Mouse (Mus musculus) CH12.LX (cell line): ENCODE results near the gene Enah. TPM values are rescaled to one million over a fixed set of nuclear protein-coding genes. Genes with fewer than 3 reads are reported as not detected.
A peak's percentile ranks its signal among the peaks of the same experiment; 100 is the strongest.

Source experiments
- DNase-seq: peaks from one replicate; pipeline ENCODE4 v3.0.0-alpha.2; 2013; ENCODE audit errors: extremely low read depth
- H3K27ac ChIP-seq: 2 replicates; pipeline ENCODE4 v1.5.1; 2012; ENCODE audit warnings: low read depth, mild to moderate bottlenecking, control low read depth, moderate library complexity; ENCODE audit not compliant: insufficient read depth
- H3K27me3 ChIP-seq: replicated peaks from 2 replicates; pipeline ENCODE3; 2012; ENCODE audit warnings: inconsistent platforms
- H3K36me3 ChIP-seq, 2 experiments: replicated peaks in 1 of 2; 2 replicates each; pipeline versions ENCODE3 to v1.6.1; 2012; ENCODE audit warnings: inconsistent platforms in 1 of 2, low read length in 1 of 2, mild to moderate bottlenecking in 1 of 2, mixed read lengths in 1 of 2, moderate library complexity in 1 of 2; ENCODE audit not compliant: control insufficient read depth in 1 of 2, insufficient read depth in 1 of 2
- H3K4me1 ChIP-seq, 2 experiments: 2 replicates each; pipeline ENCODE4 v1.6.1; 2012; ENCODE audit warnings: inconsistent platforms in 1 of 2, moderate library complexity in 1 of 2; ENCODE audit not compliant: insufficient read depth in 2 of 2, control insufficient read depth in 1 of 2
- H3K4me2 ChIP-seq: 2 replicates; pipeline ENCODE4 v1.6.1; 2012; ENCODE audit warnings: low read depth, mild to moderate bottlenecking, control low read depth; ENCODE audit not compliant: poor library complexity, insufficient read depth, severe bottlenecking
- H3K4me3 ChIP-seq, 3 experiments: fragments of 150-350 bp in 1 of 3; sonication (generic) in 1 of 3; replicated peaks in 1 of 3; 2 replicates each; pipeline versions ENCODE3 to v1.5.1; 2011 to 2012; ENCODE audit warnings: low read depth in 2 of 3, low read length in 2 of 3, mild to moderate bottlenecking in 2 of 3, moderate library complexity in 2 of 3, control low read depth in 1 of 3, improper control_type of control experiment in 1 of 3, inconsistent platforms in 1 of 3, mixed read lengths in 1 of 3; ENCODE audit not compliant: poor library complexity in 1 of 3
- H3K79me2 ChIP-seq: replicated peaks from 2 replicates; pipeline ENCODE4 v1.6.1; 2012; ENCODE audit warnings: mild to moderate bottlenecking, moderate library complexity; ENCODE audit not compliant: control insufficient read depth, poor library complexity, insufficient read depth, severe bottlenecking; ENCODE audit errors: extremely low read depth
- H3K9ac ChIP-seq: 2 replicates; pipeline ENCODE4 v1.6.1; 2012; ENCODE audit warnings: low read depth, mild to moderate bottlenecking, control low read depth, moderate library complexity; ENCODE audit not compliant: insufficient read depth
- H3K9me3 ChIP-seq: replicated peaks from 2 replicates; pipeline ENCODE3; 2012; ENCODE audit warnings: low read length, inconsistent platforms, mixed read lengths
- BHLHE40 ChIP-seq: IDR thresholded peaks from 2 replicates; pipeline ENCODE4 v1.6.1; 2011; ENCODE audit warnings: mild to moderate bottlenecking, low read depth, low read length, improper control_type of control experiment
- CHD1 ChIP-seq: IDR thresholded peaks from 2 replicates; pipeline ENCODE4 v1.6.1; 2012; ENCODE audit warnings: low read depth, low read length, improper control_type of control experiment, inconsistent platforms
- CTCF ChIP-seq, 2 experiments: IDR thresholded peaks in 1 of 2; conservative IDR thresholded peaks in 1 of 2; 2 replicates each; pipeline ENCODE4 v1.5.1; 2011 to 2012; ENCODE audit warnings: low read depth in 2 of 2, low read length in 2 of 2, improper control_type of control experiment in 1 of 2, inconsistent platforms in 1 of 2, mild to moderate bottlenecking in 1 of 2, moderate library complexity in 1 of 2
- E2F4 ChIP-seq: IDR thresholded peaks from 2 replicates; pipeline ENCODE4 v1.6.1; 2011; ENCODE audit warnings: low read depth, low read length, improper control_type of control experiment; ENCODE audit not compliant: insufficient replicate concordance
- ETS1 ChIP-seq: conservative IDR thresholded peaks from 2 replicates; pipeline ENCODE4 v1.6.1; 2012; ENCODE audit warnings: low read depth, mild to moderate bottlenecking, inconsistent platforms, low read length, improper control_type of control experiment, moderate library complexity
- GABPA ChIP-seq: IDR thresholded peaks from 2 replicates; pipeline ENCODE4 v1.6.1; 2012; ENCODE audit warnings: low read depth, low read length, improper control_type of control experiment, inconsistent platforms; ENCODE audit not compliant: insufficient replicate concordance
- HCFC1 ChIP-seq: IDR thresholded peaks from 2 replicates; pipeline ENCODE4 v1.6.1; 2012; ENCODE audit warnings: low read depth, mild to moderate bottlenecking, inconsistent platforms, low read length, improper control_type of control experiment
- JUN ChIP-seq: IDR thresholded peaks from 2 replicates; pipeline ENCODE4 v1.6.1; 2011; ENCODE audit warnings: low read depth, mild to moderate bottlenecking, low read length, improper control_type of control experiment, moderate library complexity; ENCODE audit not compliant: insufficient read depth
- NELFE ChIP-seq: IDR thresholded peaks from 2 replicates; pipeline ENCODE4 v1.6.1; 2011; ENCODE audit warnings: low read depth, low read length, improper control_type of control experiment
- PAX5 ChIP-seq: IDR thresholded peaks from 2 replicates; pipeline ENCODE4 v1.6.1; 2012; ENCODE audit warnings: low read length, inconsistent platforms, mixed read lengths
- POLR2A ChIP-seq: IDR thresholded peaks from 2 replicates; pipeline ENCODE4 v1.6.1; 2011; ENCODE audit warnings: low read depth, mild to moderate bottlenecking, improper control_type of control experiment, low read length
- RAD21 ChIP-seq: IDR thresholded peaks from 2 replicates; pipeline ENCODE4 v1.6.1; 2011; ENCODE audit warnings: low read depth, mild to moderate bottlenecking, low read length, improper control_type of control experiment, moderate library complexity
- RCOR1 ChIP-seq: conservative IDR thresholded peaks from 2 replicates; pipeline ENCODE4 v1.6.1; 2012; ENCODE audit warnings: low read depth, mild to moderate bottlenecking, inconsistent platforms, low read length, improper control_type of control experiment
- SIN3A ChIP-seq: IDR thresholded peaks from 2 replicates; pipeline ENCODE4 v1.6.1; 2012; ENCODE audit warnings: low read length, improper control_type of control experiment, inconsistent platforms
- SMC3 ChIP-seq: IDR thresholded peaks from 2 replicates; pipeline ENCODE4 v1.6.1; 2011; ENCODE audit warnings: low read depth, low read length, improper control_type of control experiment
- UBTF ChIP-seq: IDR thresholded peaks from 2 replicates; pipeline ENCODE4 v1.6.1; 2012; ENCODE audit warnings: low read depth, mild to moderate bottlenecking, inconsistent platforms, low read length, improper control_type of control experiment, moderate library complexity
- USF1 ChIP-seq: IDR thresholded peaks from 2 replicates; pipeline ENCODE4 v1.6.1; 2014; ENCODE audit warnings: low read depth, mild to moderate bottlenecking, inconsistent platforms, low read length, improper control_type of control experiment
- USF2 ChIP-seq: conservative IDR thresholded peaks from 2 replicates; pipeline ENCODE4 v1.6.1; 2011; ENCODE audit warnings: low read depth, low read length, improper control_type of control experiment
- ZC3H11A ChIP-seq: IDR thresholded peaks from 2 replicates; pipeline ENCODE4 v1.6.1; 2012; ENCODE audit warnings: low read depth, mild to moderate bottlenecking, inconsistent platforms, low read length, improper control_type of control experiment
- ZMIZ1 ChIP-seq: IDR thresholded peaks from 2 replicates; pipeline ENCODE4 v1.6.1; 2012; ENCODE audit warnings: low read depth, mild to moderate bottlenecking, inconsistent platforms, low read length, improper control_type of control experiment
- dilution Hi-C: fragments of 300-500 bp; cut with MboI; formaldehyde crosslinking; loops from 2 replicates; pipeline ENCODE4 v1.14.3; 2020; ENCODE audit warnings: low sequenced_read_pairs; ENCODE audit not compliant: extremely low pct_unique_long_range_greater_than_20kb, extremely low pct_ligation_motif_present
- in situ Hi-C: fragments of 300-500 bp; cut with MboI; formaldehyde crosslinking; loops from 3 replicates; pipeline ENCODE4 v1.14.3; 2019; ENCODE audit warnings: low sequenced_read_pairs, low pct_ligation_motif_present, low pct_unique_long_range_greater_than_20kb, mixed read lengths
- polyA plus RNA-seq: library from polyadenylated mRNA; unstranded; fragments of >175 nt; gene quantifications from 2 replicates; pipeline ENCODE4 v1.2.1, GENCODE M21; 2012; ENCODE audit warnings: low read depth; ENCODE audit not compliant: insufficient read length
- total RNA-seq, 2 experiments: library from RNA; depleted of rRNA; stranded (reverse); fragments of 300-350 nt in 1 of 2; fragments of >200 nt in 1 of 2; gene quantifications; 2 replicates each; pipeline ENCODE4 v1.2.3; 2012 to 2014

Enah gene
- total and polyA plus RNA-seq, 3 experiments = 45.3 to 75.3 (median 72.6) TPM

DNA sequence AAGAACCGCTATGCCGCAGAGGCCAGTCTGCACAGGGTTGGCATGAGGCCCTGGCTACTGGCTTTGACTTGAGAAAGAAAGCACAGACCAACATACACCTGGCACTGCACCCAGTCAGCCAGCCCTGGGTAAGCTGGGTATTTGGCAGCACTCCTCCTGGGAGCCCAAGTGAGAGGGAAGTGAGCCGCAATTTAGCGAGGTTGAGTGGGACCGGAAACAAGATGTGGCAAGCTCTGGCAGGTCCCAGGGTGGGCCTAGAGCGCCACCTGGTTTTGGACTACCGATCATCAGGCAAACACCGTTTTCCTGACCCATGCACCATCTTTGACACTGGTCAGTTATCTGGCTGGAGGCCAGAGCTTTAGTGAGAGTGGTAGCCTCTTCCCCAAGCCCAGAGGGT, 138.3 kb downstream of the Enah start (continued):
- TF ChIP-seq ZC3H11A (peak; percentile 89), USF1 (no peak)

DNA sequence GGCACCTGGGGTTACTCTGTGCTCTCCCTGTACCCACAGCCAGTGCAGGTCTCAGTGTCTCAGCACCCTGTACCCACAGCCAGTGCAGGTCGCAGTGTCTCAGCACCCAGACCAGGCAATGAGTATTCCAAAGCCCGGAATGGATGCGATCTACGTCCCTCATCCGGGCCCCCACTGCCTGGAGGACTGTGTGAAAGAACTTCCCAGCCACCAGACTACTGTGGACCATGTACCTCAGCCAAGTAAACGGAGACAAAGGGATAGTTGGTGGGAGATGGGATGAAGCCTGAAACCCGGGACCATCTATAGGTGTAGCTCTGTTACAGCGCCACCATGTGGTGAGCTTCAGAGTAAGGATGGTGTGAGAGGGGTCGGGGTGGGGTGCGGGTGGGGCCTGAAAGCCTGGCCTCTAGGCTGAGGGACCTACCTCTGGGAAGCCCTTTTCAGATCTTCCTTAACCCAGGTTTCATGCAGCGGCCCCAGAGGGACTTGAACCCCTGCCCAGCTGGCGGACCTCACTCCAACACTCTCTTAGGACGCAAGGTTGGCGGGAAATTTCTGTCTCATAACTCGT, 139.0 kb downstream of the Enah start:
- H3K36me3 ChIP-seq = no peaks in the 10 kb centered on the region
- no peak overlapping the region for H3K27ac ChIP-seq
- no peak overlapping the region for H3K4me3 ChIP-seq
- no peak overlapping the region for H3K9ac ChIP-seq
- no peak overlapping the region for H3K4me2 ChIP-seq
- peaks cover 14 to 29% of the 10 kb centered on the region in 2 experiments for H3K4me1 ChIP-seq
- no peaks in the 10 kb centered on the region for H3K9me3 ChIP-seq
- DNase-seq = no peak
- no peaks in the 10 kb centered on the region for H3K27me3 ChIP-seq
- no peaks in the 10 kb centered on the region for H3K79me2 ChIP-seq
- no peak for TF ChIP-seq BHLHE40
- TF ChIP-seq ZC3H11A = no peak
- no peak for TF ChIP-seq ETS1
- peak; percentile 15 for TF ChIP-seq RAD21
- no peak for TF ChIP-seq GABPA
- TF ChIP-seq CTCF (conservative IDR thresholded peaks at IDR 0.05 in 1 of 2, IDR thresholded peaks at IDR 0.05 in 1 of 2; ENCODE audit: low read depth in 2 of 2, low read length in 2 of 2) = peak in 1 of 2 experiments; percentile 47; a peak in 2 of 4 replicates
- no peak for TF ChIP-seq CHD1
- no peak for TF ChIP-seq POLR2A
- no peak for TF ChIP-seq JUN
- peak; percentile 36 for TF ChIP-seq SMC3
- no peak for TF ChIP-seq RCOR1
- no peak for TF ChIP-seq ZMIZ1
- TF ChIP-seq USF2 = no peak
- in situ Hi-C loops (loop anchor here (5.0 to 25.0 kb wide), 3 partner anchors 39 to 631 kb away; partner anchors contain the start of genes Capn2 and Lbr), dilution Hi-C loops (no loop called here)

DNA sequence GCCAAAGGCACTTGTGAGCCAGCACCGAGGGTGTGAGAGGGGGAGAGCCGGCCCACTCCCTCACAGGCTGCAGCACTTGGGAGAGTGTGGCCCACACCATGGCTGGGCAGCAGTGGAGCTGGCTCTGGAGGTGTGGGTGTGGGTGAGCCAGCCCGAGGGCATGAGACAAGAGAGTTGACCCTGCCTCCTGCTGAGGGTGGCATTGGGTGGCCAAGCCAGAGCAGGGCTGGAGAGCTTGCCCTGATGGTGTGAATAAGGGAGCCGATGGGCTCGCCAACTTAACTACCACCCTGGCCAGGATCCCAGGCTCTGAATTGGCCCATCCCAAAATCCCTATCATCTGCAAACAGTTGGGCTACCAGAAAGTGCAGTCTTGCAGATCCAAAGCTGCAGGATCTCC, 141.4 kb downstream of the Enah start:
- dilution Hi-C loops (no loop called here), in situ Hi-C loops (loop anchor here (25.0 kb wide), 1 partner anchor 634 kb away; the partner anchor contains the start of gene Capn2)
- Histone ChIP-seq H3K9me3 (no peaks in the 10 kb centered on the region), H3K4me2 (no peak overlapping the region), H3K27me3 (no peaks in the 10 kb centered on the region), H3K79me2 (no peaks in the 10 kb centered on the region), H3K9ac (no peak overlapping the region), H3K4me3 (no peak overlapping the region), H3K36me3 (no peaks in the 10 kb centered on the region), H3K4me1 (peaks cover 14 to 29% of the 10 kb centered on the region in 2 experiments), H3K27ac (no peak overlapping the region)
- DNase-seq = no peak
- no peak for TF ChIP-seq ZMIZ1
- no peak for TF ChIP-seq HCFC1
- no peak for TF ChIP-seq ZC3H11A
- TF ChIP-seq SIN3A = no peak
- no peak for TF ChIP-seq GABPA
- TF ChIP-seq NELFE = no peak
- no peak for TF ChIP-seq SMC3
- no peak for TF ChIP-seq E2F4
- TF ChIP-seq UBTF = no peak
- TF ChIP-seq POLR2A = no peak
- TF ChIP-seq ETS1 = no peak
- TF ChIP-seq PAX5 = no peak
